Mouse (Mus musculus) forebrain, embryonic 12.5 days (tissue): ENCODE measurements around the gene Dlx4. TPM values are rescaled to one million over a fixed set of nuclear protein-coding genes. Genes with fewer than 3 reads are reported as not detected.

Experiments used
- ATAC-seq: fragments of 200-750 bp; cut with Nextera tagmentation; 2 replicates; pipeline ENCODE4 v1.8.0; 2017; ENCODE audit warnings: moderate TSS enrichment; ENCODE audit not compliant: low FRiP score
- H3K27ac ChIP-seq: fragments of 300-500 bp; sonication (generic); 2 replicates; pipeline ENCODE4 v1.5.1; 2016; ENCODE audit warnings: mild to moderate bottlenecking
- H3K27me3 ChIP-seq: fragments of 300-500 bp; sonication (generic); 2 replicates; pipeline ENCODE4 v1.6.1; 2016; ENCODE audit warnings: mild to moderate bottlenecking
- H3K36me3 ChIP-seq: fragments of 300-500 bp; sonication (generic); replicated peaks from 2 replicates; pipeline ENCODE4 v1.6.1; 2016; ENCODE audit warnings: mild to moderate bottlenecking
- H3K4me1 ChIP-seq: fragments of 300-500 bp; sonication (generic); 2 replicates; pipeline ENCODE4 v1.6.1; 2016
- H3K4me2 ChIP-seq: fragments of 300-500 bp; sonication (generic); 2 replicates; pipeline ENCODE4 v1.6.1; 2016; ENCODE audit warnings: mild to moderate bottlenecking, moderate library complexity
- H3K4me3 ChIP-seq: fragments of 300-500 bp; sonication (generic); replicated peaks from 2 replicates; pipeline ENCODE4 v1.5.1; 2016; ENCODE audit warnings: mild to moderate bottlenecking
- H3K9ac ChIP-seq: fragments of 300-500 bp; sonication (generic); 2 replicates; pipeline ENCODE4 v1.6.1; 2016; ENCODE audit warnings: mild to moderate bottlenecking
- H3K9me3 ChIP-seq: fragments of 300-500 bp; sonication (generic); 2 replicates; pipeline ENCODE4 v1.6.1; 2016
- WGBS: fragments of 180-500 bp; shearing (Covaris S2); methylation state at CpG from one replicate; pipeline ENCODE4 v1.1.7; 2016; 5-methylcytosine and 5-hydroxymethylcytosine counted together
- polyA plus RNA-seq: library from polyadenylated mRNA; unstranded; fragments of >200 nt; fragmentation: Nextera tagmentation; extraction: Ambion mirVana; gene quantifications from 2 replicates; pipeline ENCODE4 v1.2.1, GENCODE M21; 2016

Gene Dlx4
- polyA plus RNA-seq, 1 experiment from 2014 or later, result 0.20 TPM

- Histone ChIP-seq H3K9me3 (no peaks in the 10 kb centered on the region), H3K4me3 (no peak overlapping the region), H3K27me3 (peaks cover 74% of the 10 kb centered on the region), H3K4me1 (peaks cover 27% of the 10 kb centered on the region), H3K9ac (no peak overlapping the region), H3K27ac (no peak overlapping the region), H3K4me2 (no peak overlapping the region), H3K36me3 (no peaks in the 10 kb centered on the region)
- peak; percentile 55; the same call in 1 of the 2 replicates for ATAC-seq
- WGBS, result 13% methylated on average over 6 of the region's 6 CpGs
Measured at GRCm38 (mm10) chr11:95137281-95137680, 8.8 kb downstream of the Dlx4 start.

- Histone ChIP-seq H3K4me1 (peaks cover 14% of the 10 kb centered on the region), H3K27ac (no peak overlapping the region), H3K9me3 (no peaks in the 10 kb centered on the region), H3K27me3 (peaks cover 60% of the 10 kb centered on the region), H3K4me3 (no peak overlapping the region), H3K4me2 (no peak overlapping the region), H3K36me3 (no peaks in the 10 kb centered on the region), H3K9ac (no peak overlapping the region)
- 75% methylated on average over 6 of the region's 6 CpGs for WGBS
- ATAC-seq, result no peak
Measured at GRCm38 (mm10) chr11:95133321-95133720, 12.7 kb downstream of the Dlx4 start.

GRCm38 (mm10) chr11:95130668-95131252 lies 15.3 kb downstream of the Dlx4 start:
- Histone ChIP-seq H3K4me2 (no peak overlapping the region), H3K4me1 (peaks cover 11% of the 10 kb centered on the region), H3K27ac (no peak overlapping the region), H3K4me3 (no peak overlapping the region), H3K9ac (no peak overlapping the region), H3K27me3 (peaks cover 55% of the 10 kb centered on the region), H3K9me3 (no peaks in the 10 kb centered on the region), H3K36me3 (no peaks in the 10 kb centered on the region)
- ATAC-seq, result no peak
- 75% methylated on average over 17 of the region's 17 CpGs for WGBS

GRCm38 (mm10) chr11:95128359-95128758 lies 17.7 kb downstream of the Dlx4 start:
- Histone ChIP-seq H3K27me3 (peaks cover 66% of the 10 kb centered on the region), H3K27ac (no peak overlapping the region), H3K9me3 (no peaks in the 10 kb centered on the region), H3K4me1 (peaks cover 15% of the 10 kb centered on the region), H3K36me3 (no peaks in the 10 kb centered on the region), H3K9ac (no peak overlapping the region), H3K4me2 (no peak overlapping the region), H3K4me3 (no peak overlapping the region)
- 71% methylated on average over 11 of the region's 11 CpGs for WGBS
- ATAC-seq, result no peak

GRCm38 (mm10) chr11:95126272-95127245 lies 19.5 kb downstream of the Dlx4 start:
- peak overlapping the region; percentile 44; the same call in 1 of the 2 replicates for H3K9ac ChIP-seq
- H3K4me3 ChIP-seq, result no peak overlapping the region
- peaks cover 84% of the 10 kb centered on the region for H3K27me3 ChIP-seq
- H3K36me3 ChIP-seq, result no peaks in the 10 kb centered on the region
- no peaks in the 10 kb centered on the region for H3K9me3 ChIP-seq
- no peak overlapping the region; the same call in 1 of the 2 replicates for H3K27ac ChIP-seq
- 2% methylated on average over 19 of the region's 20 CpGs for WGBS
- H3K4me1 ChIP-seq, result peaks cover 18% of the 10 kb centered on the region
- peak overlapping the region; percentile 43 for H3K4me2 ChIP-seq
- peak; percentile 70 for ATAC-seq

- 22% methylated on average over 7 of the region's 7 CpGs for WGBS
- Histone ChIP-seq H3K27me3 (peaks cover 91% of the 10 kb centered on the region), H3K4me1 (peaks cover 29% of the 10 kb centered on the region)
Measured at GRCm38 (mm10) chr11:95125366-95125948, 20.6 kb downstream of the Dlx4 start.

GRCm38 (mm10) chr11:95122100-95122489 lies 24.0 kb downstream of the Dlx4 start:
- Histone ChIP-seq H3K27ac (no peak overlapping the region), H3K9me3 (no peaks in the 10 kb centered on the region), H3K27me3 (peaks cover 96% of the 10 kb centered on the region), H3K4me2 (no peak overlapping the region), H3K9ac (no peak overlapping the region), H3K36me3 (no peaks in the 10 kb centered on the region), H3K4me1 (peaks cover 38% of the 10 kb centered on the region), H3K4me3 (no peak overlapping the region)
- WGBS, result 16% methylated on average over 6 of the region's 6 CpGs
- no peak for ATAC-seq

More at GRCm38 (mm10) chr11:95125366-95125948, 20.6 kb downstream of the Dlx4 start:
- Histone ChIP-seq H3K36me3 (no peaks in the 10 kb centered on the region), H3K4me2 (no peak overlapping the region), H3K9me3 (no peaks in the 10 kb centered on the region), H3K9ac (no peak overlapping the region), H3K4me3 (no peak overlapping the region), H3K27ac (no peak overlapping the region)
- ATAC-seq, result no peak

- Histone ChIP-seq H3K27me3 (peaks cover 95% of the 10 kb centered on the region), H3K36me3 (no peaks in the 10 kb centered on the region), H3K4me3 (peak overlapping the region; percentile 41), H3K9me3 (no peaks in the 10 kb centered on the region), H3K4me2 (peak overlapping the region; percentile 68), H3K4me1 (peaks cover 32% of the 10 kb centered on the region), H3K9ac (peak overlapping the region; percentile 38), H3K27ac (no peak overlapping the region)
- no peak for ATAC-seq
- WGBS, result under 1% methylated on average over 63 of the region's 63 CpGs
Measured at GRCm38 (mm10) chr11:95121161-95122099, 24.6 kb downstream of the Dlx4 start.

- H3K36me3 ChIP-seq, result no peaks in the 10 kb centered on the region
- H3K4me1 ChIP-seq, result peaks cover 27% of the 10 kb centered on the region
- ATAC-seq, result no peak
- WGBS, result under 1% methylated on average over 21 of the region's 21 CpGs
- H3K27me3 ChIP-seq, result peaks cover 89% of the 10 kb centered on the region
- H3K4me3 ChIP-seq, result peak overlapping the region; percentile 41
- no peaks in the 10 kb centered on the region for H3K9me3 ChIP-seq
- no peak overlapping the region for H3K27ac ChIP-seq
- H3K9ac ChIP-seq, result no peak overlapping the region
- H3K4me2 ChIP-seq, result peak overlapping the region; percentile 68
Measured at GRCm38 (mm10) chr11:95120633-95121020, 25.4 kb downstream of the Dlx4 start.

GRCm38 (mm10) chr11:95119990-95120632 lies 26.0 kb downstream of the Dlx4 start, which contains the start of gene Dlx3:
Dlx3 (plus strand) TSS chr11:95120119.
- H3K4me3 ChIP-seq, result peak within 1 kb of the TSS; percentile 41
- peak within 1 kb of the TSS; percentile 68 for H3K4me2 ChIP-seq
- under 1% methylated on average over 54 of the region's 55 CpGs for WGBS
- peak within 1 kb of the TSS; percentile 47; the same call in 1 of the 2 replicates for H3K9ac ChIP-seq
- H3K36me3 ChIP-seq, result no peaks in the 10 kb centered on the region
- H3K27ac ChIP-seq, result no peak within 1 kb of the TSS
- peaks cover 86% of the 10 kb centered on the region for H3K27me3 ChIP-seq
- ATAC-seq, result peak; percentile 57
- peaks cover 24% of the 10 kb centered on the region for H3K4me1 ChIP-seq
- H3K9me3 ChIP-seq, result no peaks in the 10 kb centered on the region

- H3K27ac ChIP-seq, result no peak overlapping the region
- H3K4me3 ChIP-seq, result no peak overlapping the region
- no peaks in the 10 kb centered on the region for H3K36me3 ChIP-seq
- peaks cover 24% of the 10 kb centered on the region for H3K4me1 ChIP-seq
- H3K27me3 ChIP-seq, result peaks cover 75% of the 10 kb centered on the region
- 4% methylated on average over 8 of the region's 8 CpGs for WGBS
- H3K4me2 ChIP-seq, result no peak overlapping the region
- no peak overlapping the region for H3K9ac ChIP-seq
- ATAC-seq, result no peak
- H3K9me3 ChIP-seq, result no peaks in the 10 kb centered on the region
Measured at GRCm38 (mm10) chr11:95118505-95118904, 27.6 kb downstream of the Dlx4 start.
